Mouse (Mus musculus): ENCODE data around the gene Atp6v1g2.

GRCm38 (mm10) chr17:35205380-35205769, 28.1 kb upstream of the Atp6v1g2 start:
- TF ChIP-seq ZC3H11A (IDR thresholded peaks at IDR 0.05; ENCODE audit: borderline replicate concordance, low read depth, low read length) (no peak), ZNF384 (IDR thresholded peaks at IDR 0.05; ENCODE audit: low read depth, low read length) (peak; percentile 44; the same call in 1 of the 2 replicates)
